8 mouse cellular contexts compared by ENCODE assay signal in genomic region chr8:121310976-121311819, GRCm38 (mm10).
DNase-seq lines count a peak whose midpoint lies in the region; ATAC-seq lines count a peak whose summit lies in the region.

No protein-coding gene starts in this region.

- no peak overlapping the region for H3K4me3 ChIP-seq in forebrain, embryonic 13.5 days

- no peaks in the 10 kb centered on the region for H3K9me3 ChIP-seq in forebrain, embryonic 13.5 days (replicated peaks)

- peaks cover 8% of the 10 kb centered on the region for H3K4me1 ChIP-seq in forebrain, embryonic 13.5 days

- no peaks in the 10 kb centered on the region for H3K36me3 ChIP-seq in forebrain, embryonic 13.5 days (ENCODE audit: poor library complexity, severe bottlenecking)

- WGBS in forebrain, embryonic 13.5 days: 35% methylated on average over 25 of the region's 25 CpGs

- peak overlapping the region; percentile 29 for H3K4me2 ChIP-seq in forebrain, embryonic 13.5 days

- DNase-seq in cerebellum, adult 11-12 months: peak; percentile 23
- DNase-seq in ES-CJ7 (ENCODE audit: low read depth, low spot score): peak; percentile 41
- DNase-seq in kidney, postnatal 4 days: peak; percentile 59 to 65
- no peak for DNase-seq in B cell, adult 2 months
- no peak for DNase-seq in urinary bladder, postnatal 14 days (ENCODE audit: low spot score)
- no peak for DNase-seq in lung, postnatal 10 days

- no peak for ATAC-seq in cerebellum, adult (ENCODE audit: insufficient number of reproducible peaks, low FRiP score, low TSS enrichment)
- ATAC-seq in forebrain, embryonic 13.5 days: no peak

- no peak overlapping the region for H3K27ac ChIP-seq in forebrain, embryonic 13.5 days

- peaks cover 11% of the 10 kb centered on the region; the same call in 1 of the 2 replicates for H3K27me3 ChIP-seq in forebrain, embryonic 13.5 days

- H3K9ac ChIP-seq in forebrain, embryonic 13.5 days: no peak overlapping the region

Comparison
In these comparisons a context has a peak if more than half of its experiments do, and no peak if none do; other contexts are left out.
1. DNase-seq: peak in cerebellum, adult 11-12 months (single experiment), ES-CJ7 (single experiment) and kidney, postnatal 4 days (2 of 2); none in B cell, adult 2 months (0 of 2), urinary bladder, postnatal 14 days (single experiment) and lung, postnatal 10 days (single experiment).